Mouse (Mus musculus) cerebellum, adult 9-10 months (tissue): Measurements from ENCODE around the gene Rgma.

Experiments
- DNase-seq: peaks from one replicate; pipeline ENCODE4 v3.0.0; 2022

Rgma gene

DNA sequence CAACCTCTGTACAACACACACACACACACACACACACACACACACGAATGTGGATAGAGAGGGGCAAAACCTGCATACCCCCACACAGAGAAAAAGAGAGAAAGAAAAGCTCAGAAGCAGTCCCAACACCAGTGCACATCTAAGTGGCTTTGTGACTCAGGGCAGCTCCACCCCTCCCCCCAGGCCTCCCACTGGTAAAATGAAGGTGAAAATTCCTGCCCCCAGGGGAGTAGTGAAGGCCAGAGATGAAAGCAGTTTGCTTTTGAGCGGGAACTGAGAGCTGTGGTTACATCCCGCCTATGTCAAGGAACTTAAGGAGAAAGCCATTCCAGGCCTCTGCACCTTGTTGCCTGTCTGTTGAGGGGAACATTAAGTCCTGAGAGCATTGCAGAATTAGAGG, 28.2 kb downstream of the Rgma start:
- no peak for DNase-seq

DNA sequence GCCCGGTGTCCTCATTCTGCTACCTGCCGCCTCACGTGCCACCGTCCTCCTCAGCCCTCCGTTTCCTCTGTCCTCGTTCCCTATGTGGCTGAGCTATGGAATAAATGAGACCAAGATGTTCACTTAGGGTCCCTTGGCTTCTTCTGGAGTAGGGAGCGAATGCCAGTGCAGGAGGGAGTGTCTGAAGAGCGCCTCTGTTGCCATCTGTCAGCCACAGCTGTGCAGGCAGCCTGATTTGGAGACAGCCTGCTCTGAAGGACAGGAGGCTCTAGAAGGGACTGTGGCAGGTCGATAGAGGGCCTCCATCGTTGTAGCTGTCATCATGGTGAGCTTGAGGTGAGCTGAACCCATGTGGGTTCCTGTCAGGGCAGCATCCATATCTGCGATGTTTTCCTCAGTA, 30.2 kb downstream of the Rgma start:
- no peak for DNase-seq

DNA sequence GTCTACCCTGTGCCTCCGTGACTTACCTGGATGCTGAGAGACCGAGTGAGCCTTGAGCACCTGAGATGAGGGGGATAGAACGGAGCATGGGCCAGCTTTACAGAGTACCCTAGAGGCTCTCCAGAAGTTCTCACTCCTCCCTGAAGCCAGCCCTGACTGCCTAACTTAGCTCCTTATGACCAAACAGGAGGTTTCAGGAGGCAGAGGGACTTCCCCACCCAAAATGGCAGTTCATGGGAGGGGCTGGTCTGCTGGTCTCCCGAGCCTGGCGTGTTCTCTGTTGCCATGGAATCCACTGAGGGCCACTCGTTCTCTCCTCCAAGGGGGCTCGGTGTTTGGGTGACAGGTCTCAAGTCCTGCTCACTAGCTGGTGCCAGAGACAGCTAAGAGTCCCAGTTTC, 36.2 kb downstream of the Rgma start:
- no peak for DNase-seq

DNA sequence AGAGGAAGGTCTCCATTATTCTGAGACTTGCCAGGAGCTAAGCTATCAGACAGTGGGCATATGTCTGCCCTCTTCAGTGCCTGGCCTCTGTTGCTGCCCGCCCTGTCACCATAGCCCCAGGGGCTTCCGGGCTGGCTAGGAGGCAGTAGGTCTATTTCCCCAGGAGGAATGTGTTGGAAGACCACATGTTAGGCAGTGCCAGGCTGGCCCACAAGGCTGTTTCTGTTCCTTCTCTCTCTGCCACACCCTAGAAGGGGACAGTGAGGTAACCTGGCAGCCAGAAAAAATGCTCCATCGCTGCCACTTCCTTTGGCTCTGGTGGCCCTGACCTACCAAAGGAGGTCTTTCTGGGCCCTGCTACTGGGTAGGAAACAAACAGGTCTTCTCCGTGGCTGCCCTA, 36.7 kb downstream of the Rgma start:
- no peak for DNase-seq

DNA sequence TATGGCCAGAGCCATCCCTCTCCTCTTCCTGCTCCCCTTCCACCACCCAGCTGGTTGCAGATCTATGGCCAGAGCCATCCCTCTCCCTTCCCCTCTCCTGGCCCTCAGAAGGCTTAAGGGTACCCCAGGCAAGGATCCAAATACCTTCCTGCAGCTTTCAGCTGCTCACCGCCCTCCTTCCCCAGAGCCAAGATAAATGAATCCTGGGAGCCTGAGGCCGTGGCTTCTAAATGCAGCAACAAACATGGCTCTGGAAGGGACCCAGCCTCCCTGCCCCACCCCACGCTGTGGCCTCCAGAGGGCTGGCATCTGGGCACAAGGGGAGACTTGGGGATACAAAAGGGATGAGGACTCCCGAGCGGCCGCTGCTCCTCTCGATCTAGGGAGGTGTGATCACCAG, 37.1 kb downstream of the Rgma start:
- DNase-seq, result no peak

DNA sequence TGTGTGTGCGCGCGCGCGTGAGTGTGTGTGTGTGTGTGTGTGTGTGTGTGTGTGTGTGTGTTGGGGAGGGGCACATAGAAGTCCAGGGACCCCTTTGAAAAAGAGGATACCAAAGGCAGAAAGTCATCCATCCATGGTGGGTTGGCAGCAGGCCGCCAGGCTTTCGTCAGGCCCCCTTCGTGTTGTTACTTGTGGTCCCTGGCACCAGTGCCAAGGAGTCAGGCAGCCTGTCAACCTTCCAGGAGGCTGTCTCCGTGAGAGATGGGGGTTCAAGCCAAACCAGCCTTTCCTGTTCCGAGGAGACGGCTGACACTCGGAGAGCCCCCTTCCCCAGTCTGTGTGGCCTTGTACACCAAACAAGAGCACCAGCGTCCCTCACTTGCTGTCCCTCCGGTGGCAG, 38.9 kb downstream of the Rgma start:
- no peak for DNase-seq

DNA sequence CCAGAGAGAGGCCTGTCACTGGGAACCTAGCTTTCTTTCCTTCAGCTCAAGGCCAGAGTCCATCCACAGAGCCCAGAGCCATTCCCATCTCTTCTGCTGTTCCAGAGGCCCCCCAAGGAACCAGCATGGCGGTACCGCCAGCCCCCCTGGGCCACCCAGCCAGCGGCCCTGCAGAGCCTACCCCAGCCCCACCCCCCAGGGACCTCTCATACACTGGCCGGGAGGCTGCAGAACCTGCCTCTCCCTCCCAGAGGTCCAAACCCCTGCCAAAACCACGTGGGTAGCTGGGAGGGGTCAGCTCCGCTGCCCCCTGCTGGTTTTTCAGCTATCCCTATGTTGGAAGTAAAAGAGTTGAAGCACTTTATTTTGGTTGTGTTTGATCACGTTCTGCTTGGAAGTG, 44.1 kb downstream of the Rgma start:
- no peak for DNase-seq

DNA sequence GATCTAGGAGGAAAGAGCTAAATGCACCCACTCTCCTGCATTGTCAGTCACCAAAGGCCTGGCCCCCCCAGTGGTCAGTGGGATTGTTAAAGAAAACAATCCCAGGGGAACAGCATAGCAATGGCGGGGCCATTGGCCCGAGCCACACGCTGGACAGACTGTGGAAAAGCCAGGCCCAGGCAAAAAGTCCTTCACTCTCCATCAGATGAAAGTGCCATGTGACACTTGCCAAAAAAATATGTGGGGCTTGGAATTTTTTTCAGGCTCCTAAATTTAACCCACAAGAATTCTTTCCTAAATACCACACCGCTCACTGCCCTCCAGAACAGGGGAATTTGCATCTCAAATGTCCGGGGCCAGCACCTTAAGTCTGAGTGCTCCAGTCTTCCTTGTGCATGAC, 45.5 kb downstream of the Rgma start:
- DNase-seq, result no peak

DNA sequence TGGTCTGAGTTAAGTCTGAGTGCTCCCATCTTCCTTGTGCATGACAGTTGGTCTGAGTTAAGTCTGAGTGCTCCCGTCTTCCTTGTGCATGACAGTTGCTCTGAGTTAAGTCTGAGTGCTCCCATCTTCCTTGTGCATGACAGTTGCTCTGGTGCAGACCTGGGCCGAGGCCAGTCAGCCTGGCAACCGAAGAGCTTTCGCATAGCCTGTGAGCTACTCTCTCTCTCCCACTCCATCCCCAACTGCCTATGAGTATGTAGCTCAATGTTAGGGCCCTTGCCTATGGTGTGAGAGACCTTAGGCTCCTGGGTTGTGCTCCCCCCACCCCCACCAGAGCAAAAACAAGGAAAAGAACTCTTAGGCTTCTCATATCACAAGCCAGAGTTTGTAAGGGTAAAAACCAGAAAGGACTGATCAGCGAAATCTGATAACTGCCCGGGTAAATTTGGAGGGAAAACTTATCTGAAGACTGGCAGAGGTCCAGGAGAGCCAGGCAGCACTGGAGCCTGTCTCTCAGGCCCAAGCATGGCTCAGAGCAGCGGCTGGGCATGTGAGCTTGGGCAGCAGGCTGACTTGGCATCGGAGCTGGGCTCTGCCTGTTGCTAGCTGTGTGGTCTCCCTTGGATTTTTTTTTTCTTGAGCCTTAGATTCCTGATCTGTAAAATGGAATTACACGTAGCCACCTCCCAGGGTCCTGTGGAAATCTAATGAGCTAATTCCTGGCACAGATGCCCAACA, 46.1 kb downstream of the Rgma start:
- no peak for DNase-seq

DNA sequence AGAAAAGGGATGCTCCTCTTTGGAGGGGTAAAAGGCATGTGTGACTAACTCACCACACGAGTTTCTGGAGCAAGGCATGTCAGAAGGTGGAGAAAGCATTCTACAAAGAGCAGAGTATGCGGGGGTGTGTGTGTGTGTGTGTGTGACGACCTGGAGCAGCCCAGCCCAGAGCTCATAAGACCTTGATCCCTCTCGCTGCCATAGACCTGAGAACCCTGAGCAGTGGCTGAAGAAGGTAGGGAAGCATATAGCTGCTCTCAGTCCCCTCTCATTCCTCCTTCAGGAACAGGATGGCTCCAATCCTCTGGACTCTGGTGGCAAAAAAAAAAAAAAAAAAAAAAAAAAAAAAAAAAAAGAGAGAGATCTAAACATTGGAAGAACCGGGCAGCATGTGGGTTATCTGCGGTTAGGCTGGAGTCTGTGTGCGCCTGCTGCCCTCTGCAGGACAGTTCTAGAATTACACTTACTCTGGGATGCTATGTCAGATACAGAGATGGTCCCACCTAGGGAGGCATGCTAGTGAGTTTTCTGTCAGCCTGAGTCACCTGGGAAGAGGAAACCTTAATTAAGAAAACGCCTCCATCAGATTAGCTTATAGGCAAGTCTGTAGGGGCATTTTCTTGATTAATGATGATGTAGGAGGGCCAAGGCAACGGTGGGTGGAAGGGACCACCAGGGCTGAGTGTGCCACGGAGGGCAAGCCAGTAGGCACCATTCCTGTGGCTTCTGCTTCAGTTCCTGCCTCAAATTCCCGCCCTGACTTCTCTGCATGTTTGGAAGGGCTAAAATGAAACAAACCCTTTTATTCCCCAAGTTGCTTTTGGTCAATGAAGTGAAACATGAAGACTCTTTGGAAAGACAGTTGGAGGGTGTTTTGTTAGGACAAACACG, 47.2 kb downstream of the Rgma start:
- DNase-seq, result peak; percentile 87

DNA sequence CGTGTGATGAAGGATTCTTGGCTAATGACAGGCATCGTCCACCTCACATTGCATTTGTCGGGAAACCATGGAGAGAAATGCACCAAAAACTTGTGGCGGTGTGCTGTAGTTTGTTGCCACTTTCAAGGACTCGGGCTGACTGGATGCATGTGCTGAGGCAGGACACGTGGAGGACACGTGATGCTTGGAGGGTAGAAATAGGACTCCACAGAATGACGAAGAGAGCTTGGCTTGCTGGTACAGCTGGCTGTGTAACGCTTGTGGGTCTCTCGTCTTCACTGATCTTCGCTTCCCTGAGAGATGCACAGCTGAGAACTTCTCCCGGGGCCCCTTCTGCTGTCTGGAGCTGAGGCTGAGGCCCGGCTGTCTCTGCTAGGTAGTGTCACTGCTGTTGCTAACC, 47.9 kb downstream of the Rgma start:
- DNase-seq, result no peak

DNA sequence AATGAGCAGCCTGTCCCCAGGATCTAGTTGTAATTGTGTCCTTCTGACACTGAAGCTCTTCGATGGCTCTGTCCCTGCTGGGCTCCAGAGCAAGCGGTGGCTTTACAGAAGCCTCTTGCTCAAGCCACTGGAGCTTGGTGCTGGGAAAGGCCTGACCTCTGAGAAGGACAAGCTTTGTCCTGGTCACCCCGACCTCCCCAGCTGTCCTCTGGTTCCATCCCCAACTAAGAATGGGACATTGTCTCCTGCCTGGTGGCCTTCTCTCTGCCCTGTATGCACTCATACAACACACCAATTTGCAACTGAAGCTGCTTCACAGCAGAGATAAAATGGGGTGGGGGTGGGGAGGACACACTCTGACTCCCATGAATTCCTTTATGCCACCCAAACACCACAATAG, 48.9 kb downstream of the Rgma start:
- no peak for DNase-seq

DNA sequence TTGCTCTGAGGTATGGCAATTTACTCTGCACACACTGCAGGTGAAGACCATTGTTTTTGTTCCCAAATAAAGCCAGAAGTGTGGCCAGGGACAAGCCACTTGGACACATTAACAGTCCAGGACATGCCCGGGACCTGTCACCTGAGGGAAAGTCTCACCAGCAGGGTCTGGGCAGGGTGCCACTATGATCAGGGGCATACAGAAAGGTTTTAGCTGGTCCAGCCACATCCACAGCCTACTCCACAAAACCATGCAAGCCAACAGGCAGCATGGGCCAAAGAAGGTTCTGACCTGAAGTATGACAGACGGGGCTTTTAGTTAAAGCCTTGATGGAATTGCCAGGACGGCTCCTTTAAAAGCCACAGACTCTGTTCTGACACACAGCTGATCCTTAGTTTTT, 49.4 kb downstream of the Rgma start:
- DNase-seq, result peak; percentile 50

DNA sequence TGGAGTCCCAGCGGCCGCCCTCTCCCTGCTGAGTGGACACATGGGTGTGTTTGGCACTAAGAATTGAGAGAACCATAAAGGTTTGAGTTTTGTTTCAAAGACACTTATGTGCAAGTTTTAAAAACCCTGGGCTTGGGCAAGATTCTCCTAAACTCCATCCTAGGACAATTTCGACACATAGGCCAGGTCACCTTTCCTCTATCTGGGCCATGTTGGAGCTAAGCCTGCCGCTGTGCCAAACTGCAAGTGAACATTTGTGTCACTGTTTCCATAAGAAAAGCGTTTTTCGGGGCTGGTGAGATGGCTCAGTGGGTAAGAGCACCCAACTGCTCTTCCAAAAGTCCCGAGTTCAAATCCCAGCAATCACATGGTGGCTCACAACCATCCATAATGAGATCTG, 50.1 kb downstream of the Rgma start:
- no peak for DNase-seq

DNA sequence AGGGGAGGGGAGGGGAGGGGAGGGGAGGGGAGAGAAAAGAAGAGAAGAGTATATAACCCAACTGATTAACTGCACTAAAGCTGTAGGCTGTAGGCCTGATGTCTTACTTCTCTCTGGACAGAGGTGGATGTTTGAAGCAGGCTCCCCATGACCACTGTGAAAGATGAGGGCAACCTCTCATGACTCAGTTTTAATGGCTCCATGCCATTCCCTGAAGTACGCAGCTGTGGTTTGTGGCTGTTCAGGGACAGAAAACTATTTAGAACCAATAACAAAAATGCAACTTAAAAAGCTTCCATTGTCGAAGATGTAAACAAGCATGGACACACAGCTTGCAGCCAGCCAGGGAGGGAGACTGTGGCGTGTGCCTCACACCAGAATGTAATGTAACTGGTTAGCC, 50.9 kb downstream of the Rgma start:
- DNase-seq, result no peak

DNA sequence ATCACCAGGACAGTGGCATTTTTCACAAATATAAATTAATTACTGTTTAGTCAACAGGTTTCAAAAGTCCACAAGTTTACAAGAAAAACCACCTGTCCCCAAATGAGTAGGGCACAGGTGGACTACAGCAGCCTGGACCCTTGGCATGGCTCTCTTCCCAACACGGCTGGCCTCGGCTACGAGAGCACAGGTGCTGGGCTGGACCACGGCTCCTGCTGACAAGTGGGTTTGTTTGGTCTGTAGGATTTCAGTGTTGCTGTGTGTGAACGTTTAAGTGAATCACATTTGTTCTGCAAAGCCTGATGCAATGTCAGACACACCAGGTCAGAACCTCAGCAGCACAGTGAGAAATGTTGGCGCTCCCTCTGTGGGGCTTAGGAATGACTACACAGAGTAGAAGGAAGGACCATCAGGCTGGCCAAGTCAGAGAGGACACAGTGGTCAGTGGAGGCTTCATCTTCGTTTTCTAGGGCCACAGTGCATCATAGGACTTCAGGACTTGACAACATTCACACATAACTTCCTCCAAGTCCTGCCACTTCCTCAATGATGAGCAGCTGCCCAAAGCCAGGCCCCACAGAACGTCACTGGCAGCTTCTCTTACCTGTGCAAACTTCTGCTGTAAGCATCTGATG, 51.6 kb downstream of the Rgma start:
- no peak for DNase-seq

DNA sequence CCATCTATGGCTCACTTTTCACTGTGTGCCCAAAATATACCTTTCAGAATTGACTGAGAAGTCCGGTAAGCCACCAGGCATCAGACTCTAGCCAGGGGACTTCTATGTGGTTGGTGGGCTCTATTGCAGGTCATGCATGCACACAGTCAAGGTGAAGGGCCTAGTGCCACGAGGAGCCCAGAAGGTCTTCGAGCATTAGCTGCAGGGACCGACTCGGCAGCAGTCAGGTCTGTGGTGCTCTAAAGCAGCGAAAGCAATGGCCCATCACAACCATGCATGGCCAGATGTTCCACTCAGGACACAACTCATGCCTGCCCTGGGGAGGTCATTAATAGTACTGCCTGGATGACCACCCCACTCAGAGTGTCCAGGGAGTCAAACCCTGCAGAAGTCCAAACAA, 52.5 kb downstream of the Rgma start:
- DNase-seq, result no peak

DNA sequence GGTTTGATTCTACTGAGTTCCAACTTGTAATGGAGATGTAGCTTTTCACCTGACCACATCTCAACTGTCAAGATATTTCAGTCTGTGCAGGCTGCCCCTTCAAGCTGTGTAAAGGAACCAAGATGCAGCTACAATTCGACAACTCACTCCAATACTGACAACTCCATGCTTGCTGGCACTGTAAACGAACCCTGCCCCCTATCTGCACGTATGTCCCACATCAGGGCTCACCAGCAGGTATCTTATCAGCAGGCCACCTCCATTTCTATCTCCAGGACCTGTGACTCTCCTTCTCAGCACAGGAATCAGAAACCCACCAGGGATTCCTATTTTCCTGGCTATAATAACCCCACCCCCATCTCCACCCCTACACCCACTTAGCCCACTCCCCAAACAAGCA, 53.2 kb downstream of the Rgma start:
- no peak for DNase-seq

DNA sequence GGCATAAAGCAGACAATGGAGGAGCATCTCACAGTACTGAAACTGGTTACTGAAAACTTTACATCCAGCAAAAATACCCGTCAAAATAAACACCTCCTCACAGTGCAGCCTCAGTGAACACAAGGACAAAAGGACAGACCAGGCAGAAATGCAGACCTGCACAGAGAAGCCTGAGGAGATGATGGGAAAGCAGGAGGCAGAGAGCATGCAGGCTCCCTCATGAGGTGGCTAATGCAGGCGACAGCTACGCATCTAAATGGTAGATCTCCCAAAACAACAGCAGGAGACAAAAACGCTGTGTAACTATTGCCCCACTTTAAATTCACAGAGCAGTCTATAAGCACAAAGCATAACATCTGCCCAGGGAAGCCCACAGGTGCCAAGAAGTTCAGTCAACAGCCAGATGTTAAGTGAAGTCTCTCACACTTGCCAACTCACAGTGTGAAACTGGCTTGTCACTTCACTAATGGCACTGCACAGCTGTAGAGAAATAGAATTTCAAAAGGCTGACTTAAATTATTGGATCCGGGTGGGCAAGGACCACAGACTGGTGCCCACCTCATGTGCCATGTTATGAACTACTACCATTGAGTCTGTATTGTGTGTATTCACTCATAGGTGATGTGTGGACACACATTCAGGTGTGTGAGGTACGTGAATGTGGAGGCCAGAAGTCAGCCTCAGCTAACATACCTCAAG, 58.5 kb downstream of the Rgma start:
- DNase-seq, result no peak

DNA sequence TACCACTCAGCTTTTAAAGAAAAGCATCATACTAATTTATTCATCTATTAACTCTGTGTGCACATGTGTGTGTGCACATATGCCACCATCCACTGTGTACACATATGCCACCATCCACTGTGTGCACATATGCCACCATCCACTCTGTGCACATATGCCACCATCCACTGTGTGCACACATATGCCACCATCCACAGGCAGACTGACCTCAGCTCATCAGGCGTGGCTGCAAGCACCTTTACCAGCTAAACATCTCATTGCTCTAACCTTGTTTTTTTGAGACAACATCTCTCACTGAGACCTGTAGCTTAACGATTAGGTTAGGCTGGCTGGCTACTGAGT, 59.0 kb downstream of the Rgma start:
- no peak for DNase-seq

DNA sequence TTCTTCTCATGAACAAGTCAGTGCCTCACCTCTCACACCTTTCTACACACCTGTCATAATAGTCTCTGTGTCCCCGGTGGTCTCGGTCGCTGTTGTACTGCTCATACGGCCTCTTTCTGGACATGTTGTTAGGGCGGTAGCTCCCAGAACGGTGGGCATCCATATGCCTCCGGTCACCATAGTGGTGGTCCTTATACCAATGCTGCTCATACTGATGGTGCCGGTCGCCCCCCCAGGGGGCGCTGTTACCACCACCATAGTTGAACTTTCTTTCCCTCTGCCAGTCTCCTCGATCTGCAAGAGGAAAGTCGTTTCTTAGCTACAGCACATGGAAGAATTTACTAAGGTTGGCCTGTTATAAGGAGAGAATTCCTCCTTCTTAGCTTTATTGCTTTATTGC, 60.4 kb downstream of the Rgma start:
- no peak for DNase-seq

DNA sequence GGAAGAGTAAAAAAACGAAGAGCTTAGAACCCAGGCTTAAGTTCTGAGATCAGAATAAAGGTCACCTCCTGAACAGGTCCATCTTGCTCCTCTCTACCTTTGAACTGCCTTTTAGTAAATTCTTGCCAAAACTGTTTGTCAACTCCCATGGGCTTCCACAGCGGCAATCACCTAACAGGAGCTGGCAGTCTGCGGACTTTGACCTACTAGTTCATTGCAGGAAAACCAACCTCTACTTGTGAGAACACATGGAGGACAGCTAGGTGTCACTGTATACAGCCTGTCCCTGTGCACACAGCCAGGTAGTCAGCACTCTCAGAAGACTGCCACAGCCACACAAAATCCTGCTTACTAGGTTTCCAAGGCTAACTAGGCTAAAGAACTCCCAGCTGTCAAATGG, 66.5 kb downstream of the Rgma start:
- DNase-seq, result no peak

DNA sequence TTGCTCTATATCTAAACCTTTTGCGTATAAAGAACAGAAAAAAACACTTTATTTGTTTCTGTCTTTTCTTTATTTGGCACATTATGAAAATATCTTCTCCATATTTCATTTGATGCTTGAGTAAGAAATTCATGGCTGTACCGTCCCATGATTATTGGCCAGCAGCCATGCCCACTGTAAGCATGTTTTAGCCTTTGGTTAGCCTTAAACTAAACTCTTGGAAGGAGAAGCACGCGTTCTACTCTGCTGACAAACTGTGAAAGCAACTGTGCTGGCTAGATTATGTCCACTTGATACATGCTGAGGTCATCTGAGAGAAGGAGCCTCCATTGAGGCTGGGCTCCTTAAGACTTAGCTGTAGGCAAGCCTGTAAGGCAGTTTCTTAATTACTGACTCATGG, 66.9 kb downstream of the Rgma start:
- DNase-seq, result no peak

DNA sequence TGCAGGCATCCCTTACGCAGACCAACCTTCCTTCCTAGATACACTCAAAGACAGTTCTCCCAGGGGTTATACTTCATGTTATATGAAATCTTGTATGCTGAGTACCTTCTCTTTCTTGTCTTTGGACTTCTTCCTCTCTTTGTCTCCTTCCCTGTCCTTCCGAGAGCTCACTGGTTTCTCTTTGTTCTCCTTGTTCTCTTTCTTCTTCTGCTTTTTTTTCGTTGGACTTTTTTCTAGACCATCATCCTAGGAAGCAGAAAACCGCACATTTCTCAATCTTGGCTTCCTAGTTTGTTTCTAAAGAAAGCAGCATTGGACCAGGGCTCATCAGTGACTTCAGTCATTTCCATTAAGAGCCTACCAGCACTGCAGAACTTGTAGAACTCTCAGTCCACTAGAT, 76.3 kb downstream of the Rgma start:
- DNase-seq, result no peak
